Mouse (Mus musculus): ENCODE data around the gene Vmn1r230. TPM values are rescaled to one million over a fixed set of nuclear protein-coding genes. Genes with fewer than 3 reads are reported as not detected.

Gene Vmn1r230
- polyA plus RNA-seq (2015; fragmentation: Nextera tagmentation; extraction: Ambion mirVana): not detected in 2 replicates

GRCm38 (mm10) chr17:20840144-20840543 is at the start of gene Vmn1r230:
Vmn1r230 (plus strand) TSS chr17:20840444.
- H3K4me1 ChIP-seq: no peaks in the 10 kb centered on the region
- no peak within 1 kb of the TSS for H3K27ac ChIP-seq
- no peaks in the 10 kb centered on the region for H3K27me3 ChIP-seq (replicated peaks)
- H3K4me3 ChIP-seq (replicated peaks): no peak within 1 kb of the TSS
- no peak within 1 kb of the TSS for H3K9ac ChIP-seq
- no peak within 1 kb of the TSS for H3K4me2 ChIP-seq
- H3K36me3 ChIP-seq: no peaks in the 10 kb centered on the region
- no peak for ATAC-seq (ENCODE audit: insufficient read depth, low FRiP score, low read depth)
- WGBS: 8% methylated on average over 1 of the region's 1 CpGs
- no peaks in the 10 kb centered on the region for H3K9me3 ChIP-seq

- H3K4me3 ChIP-seq (replicated peaks): no peak within 1 kb of the TSS
- H3K9me3 ChIP-seq: no peaks in the 10 kb centered on the region
- H3K27ac ChIP-seq: no peak within 1 kb of the TSS
- no peak for ATAC-seq (ENCODE audit: insufficient read depth, low FRiP score, low read depth)
- WGBS: 55% methylated on average over 1 of the region's 1 CpGs
- no peak within 1 kb of the TSS for H3K4me2 ChIP-seq
- no peaks in the 10 kb centered on the region for H3K27me3 ChIP-seq (replicated peaks)
- no peaks in the 10 kb centered on the region for H3K36me3 ChIP-seq
- H3K4me1 ChIP-seq: no peaks in the 10 kb centered on the region
- H3K9ac ChIP-seq: no peak within 1 kb of the TSS
Observed at GRCm38 (mm10) chr17:20811255-20811654, 29.0 kb upstream of the Vmn1r230 start, which contains the start of gene Vmn1r229. Vmn1r229 (plus strand) TSS chr17:20811555.

Other genes starting within 250 kb of the Vmn1r230 start
- gene Vmn2r110, start 244.0 kb upstream of the Vmn1r230 start, polyA plus RNA-seq (2015; fragmentation: Nextera tagmentation; extraction: Ambion mirVana): 0.03 TPM in 2 replicates
- gene Fpr-rs3, start 215.6 kb upstream of the Vmn1r230 start, polyA plus RNA-seq (2015; fragmentation: Nextera tagmentation; extraction: Ambion mirVana): not detected in 2 replicates
- gene Vmn1r226, start 157.6 kb upstream of the Vmn1r230 start, polyA plus RNA-seq (2015; fragmentation: Nextera tagmentation; extraction: Ambion mirVana): not detected in 2 replicates
- not detected in 2 replicates for gene Vmn1r227, start 110.6 kb upstream of the Vmn1r230 start, polyA plus RNA-seq (2015; fragmentation: Nextera tagmentation; extraction: Ambion mirVana)
- gene Vmn1r228, start 54.3 kb upstream of the Vmn1r230 start, polyA plus RNA-seq (2015; fragmentation: Nextera tagmentation; extraction: Ambion mirVana): not detected in 2 replicates
- gene Vmn1r229, start 28.9 kb upstream of the Vmn1r230 start, polyA plus RNA-seq (2015; fragmentation: Nextera tagmentation; extraction: Ambion mirVana): not detected in 2 replicates
- not detected in 2 replicates for gene Vmn1r231, start 64.6 kb downstream of the Vmn1r230 start, polyA plus RNA-seq (2015; fragmentation: Nextera tagmentation; extraction: Ambion mirVana)
- gene Vmn1r232, start 79.3 kb downstream of the Vmn1r230 start, polyA plus RNA-seq (2015; fragmentation: Nextera tagmentation; extraction: Ambion mirVana): not detected in 2 replicates
- 338 and 357 TPM in 2 replicates for gene Ppp2r1a, start 104.9 kb downstream of the Vmn1r230 start, polyA plus RNA-seq (2015; fragmentation: Nextera tagmentation; extraction: Ambion mirVana)
- gene Vmn1r233, start 156.0 kb downstream of the Vmn1r230 start, polyA plus RNA-seq (2015; fragmentation: Nextera tagmentation; extraction: Ambion mirVana): not detected in 2 replicates
- gene Zfp160, start 168.5 kb downstream of the Vmn1r230 start, polyA plus RNA-seq (2015; fragmentation: Nextera tagmentation; extraction: Ambion mirVana): 12.8 and 13.3 TPM in 2 replicates